Mouse (Mus musculus) kidney, adult 9 months (tissue): ENCODE results near the gene Ppfia3.
A peak's percentile ranks its signal among the peaks of the same experiment; 100 is the strongest.
"Not testable (repeated sequence)": the region's sequence is repeated elsewhere in the genome, so short reads cannot be mapped to it uniquely, and the experiment has no call there.

Source experiments
- DNase-seq: peaks from one replicate; pipeline ENCODE4 v3.0.0; 2022

The Ppfia3 gene

DNA sequence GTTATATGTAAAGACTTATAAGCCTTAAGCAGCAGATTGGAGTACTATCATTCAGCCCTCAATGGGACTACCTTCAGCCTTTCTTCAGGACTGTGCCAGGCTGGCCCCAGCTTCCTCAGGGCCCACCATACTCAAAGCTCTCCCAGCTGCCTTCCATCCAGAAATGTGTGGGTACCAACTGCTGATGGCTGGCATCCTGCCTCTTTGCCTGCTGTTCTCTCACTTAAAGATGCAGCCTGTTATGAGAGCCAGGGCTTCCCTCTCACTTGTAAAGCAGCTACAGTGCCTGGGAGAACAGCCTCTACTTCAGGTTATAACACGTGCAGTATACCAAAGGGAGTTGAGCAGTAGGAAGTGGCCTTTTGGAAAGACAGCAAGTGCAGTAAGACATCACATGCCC is 9.2 kb upstream of the Ppfia3 start:
- DNase-seq, result no peak

DNA sequence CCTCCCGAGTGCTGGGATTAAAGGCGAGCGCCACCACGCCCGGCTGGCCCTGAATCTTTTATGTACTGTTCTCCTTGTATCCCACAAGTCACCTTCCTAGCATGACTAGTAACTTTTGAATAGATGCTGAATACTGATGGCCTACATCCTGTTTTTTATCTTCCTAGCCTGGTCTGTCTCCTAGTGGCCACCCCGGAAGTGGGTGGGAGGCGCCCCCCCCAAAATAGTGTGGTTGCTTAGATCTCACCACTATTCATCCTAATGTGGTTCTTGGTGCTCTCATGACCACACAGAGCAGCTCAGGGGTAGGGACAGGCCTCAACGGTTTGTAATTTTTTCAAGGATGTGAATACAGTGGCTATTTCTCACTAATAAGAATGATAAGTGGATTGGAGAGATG is 7.8 kb upstream of the Ppfia3 start:
- DNase-seq, result no peak

DNA sequence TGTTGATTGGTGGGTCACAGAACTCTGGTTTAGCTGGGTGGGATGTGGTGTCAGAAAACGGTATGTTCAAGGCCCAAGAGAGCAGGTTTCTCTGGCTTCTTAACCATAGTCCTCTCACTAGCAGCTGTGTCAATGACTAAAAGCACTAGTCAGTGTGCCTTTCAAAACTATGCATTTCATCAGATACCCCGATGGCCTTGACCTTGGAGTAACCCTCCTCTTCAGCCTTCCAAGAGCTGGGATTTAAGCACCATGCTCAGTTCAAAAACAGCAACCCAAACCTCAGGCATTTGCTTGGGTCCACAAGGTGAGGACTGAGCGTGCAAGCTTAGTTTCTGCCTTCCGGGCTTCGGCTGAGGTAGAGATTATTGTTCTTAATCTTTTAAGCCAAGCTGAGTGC is 5.6 kb upstream of the Ppfia3 start:
- DNase-seq, result no peak

DNA sequence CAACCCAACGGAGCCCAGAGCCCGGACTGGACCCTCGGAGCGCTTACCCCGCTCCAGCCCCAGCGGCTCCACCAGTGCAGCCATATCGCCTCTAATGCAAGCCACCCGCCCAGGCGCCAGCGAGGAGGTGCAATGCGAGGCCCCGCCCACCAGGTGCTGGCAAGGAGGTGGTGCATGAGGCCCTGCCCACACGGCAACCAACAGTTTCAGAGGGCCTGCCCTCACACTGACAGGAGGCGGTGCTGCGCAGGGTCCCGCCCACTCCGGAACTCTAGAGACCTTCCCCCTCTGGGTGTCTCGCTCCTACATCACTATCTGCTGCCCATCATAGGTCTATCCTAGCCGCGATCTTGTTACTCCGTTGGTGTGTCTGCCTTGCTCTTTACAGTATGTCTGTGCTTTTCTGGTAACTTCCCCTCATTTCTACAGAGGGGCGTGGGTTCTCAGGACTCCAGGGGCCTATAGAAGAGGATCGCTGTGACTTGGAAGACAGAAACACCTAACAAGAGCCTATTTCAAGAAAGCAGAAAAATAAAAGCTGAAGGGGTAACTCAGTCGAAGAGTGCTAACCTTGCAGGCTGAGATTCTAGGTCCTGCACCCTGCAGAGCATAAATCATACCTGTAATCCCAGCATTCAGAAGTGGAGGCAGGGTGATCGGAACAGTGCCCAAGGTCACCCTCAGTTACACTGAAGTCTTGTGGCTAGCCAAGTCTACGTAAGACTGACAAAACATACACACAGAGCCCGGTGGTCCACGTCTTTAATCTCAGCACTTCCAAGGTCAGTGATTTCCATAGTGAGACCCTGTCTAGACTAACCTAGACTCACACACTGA is 3.9 kb upstream of the Ppfia3 start, which contains the start of gene Lin7b:
TSS of gene Lin7b (minus strand) at position 109 of the 837 bp plus-strand sequence.
- DNase-seq, result peak; percentile 92

DNA sequence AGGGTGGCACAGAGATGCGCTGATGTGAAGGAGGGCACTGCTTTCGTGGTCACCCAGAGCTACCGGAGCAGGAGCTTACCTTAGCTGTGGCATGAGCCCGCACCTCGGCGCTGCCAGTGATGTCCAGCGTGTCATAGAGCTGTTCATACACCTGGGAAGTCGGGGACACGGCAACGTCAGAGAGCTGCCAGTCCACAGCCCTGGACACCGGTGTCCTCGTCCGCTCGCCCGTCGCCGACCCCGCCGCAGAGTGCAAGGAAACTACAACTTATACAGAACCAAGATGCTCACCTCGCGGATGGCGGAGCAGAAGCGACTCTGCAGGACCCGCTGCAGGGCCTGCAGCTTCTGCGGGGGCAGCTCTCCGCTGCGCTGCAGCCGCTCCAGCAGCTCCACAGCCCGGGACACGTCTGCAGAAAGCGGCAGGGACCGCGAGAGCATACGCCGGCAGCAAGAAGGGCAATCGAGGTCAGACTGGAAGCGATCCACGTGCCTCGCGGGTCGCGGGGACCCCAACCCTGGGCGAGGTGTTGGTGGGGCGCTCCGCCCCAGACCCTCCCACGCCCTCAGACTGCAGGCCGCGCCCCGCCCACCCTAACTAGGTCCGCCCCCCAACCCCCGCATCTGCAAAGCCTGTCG is 3.1 kb upstream of the Ppfia3 start:
- no peak for DNase-seq

DNA sequence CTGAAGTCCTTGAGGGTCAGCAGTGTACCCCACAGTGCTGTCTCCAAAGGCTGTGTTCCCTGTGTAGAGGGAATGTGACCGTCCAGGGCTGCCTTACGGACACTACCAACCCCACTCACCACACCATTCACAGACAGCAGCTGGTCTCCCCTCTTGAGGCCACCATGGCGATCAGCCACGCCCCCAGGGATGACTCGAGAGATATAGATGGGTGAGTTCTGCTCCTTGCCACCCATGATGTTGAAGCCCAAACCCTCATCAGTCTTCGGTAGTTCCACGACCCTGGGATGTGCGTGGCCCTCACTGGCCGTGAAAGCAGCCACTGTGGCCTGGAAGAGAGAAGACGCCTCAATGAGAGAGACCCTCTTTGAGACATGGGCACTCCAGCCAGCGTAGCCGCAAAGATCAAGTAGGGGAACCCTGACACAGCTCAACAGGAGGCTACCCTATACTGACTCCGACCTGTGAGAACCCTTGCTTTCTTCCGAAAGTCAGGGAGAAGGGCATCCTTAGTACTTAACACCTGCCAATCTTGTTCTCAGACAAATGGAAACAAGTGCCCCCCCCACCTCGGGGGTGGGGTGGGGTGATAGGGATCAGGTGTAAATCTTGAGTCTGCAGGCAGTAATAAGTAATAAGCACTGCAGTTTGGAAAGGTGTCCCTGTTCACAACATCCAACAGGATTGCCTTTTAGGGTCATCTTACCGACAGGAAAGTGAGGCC is 2.4 kb upstream of the Ppfia3 start:
- DNase-seq, result no peak

DNA sequence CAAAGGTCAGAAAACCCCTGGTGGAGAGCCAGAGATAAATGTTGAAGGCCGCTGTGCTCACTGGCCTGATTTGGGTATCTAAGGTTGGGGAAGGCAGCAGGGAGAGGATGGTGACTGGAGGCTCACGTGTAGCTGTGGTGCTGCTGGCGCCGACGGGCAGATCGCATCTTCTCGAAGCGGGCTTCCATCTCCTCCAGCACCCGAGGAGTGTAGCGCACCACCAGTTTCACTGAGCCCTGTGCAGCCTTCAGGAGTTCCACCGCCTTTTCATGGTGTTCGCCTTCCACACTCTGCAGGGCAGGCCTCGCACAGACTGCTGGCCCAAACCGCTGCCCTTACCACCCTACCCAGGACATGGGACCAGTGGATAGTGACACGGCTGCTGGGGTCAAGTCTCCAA is 1.4 kb upstream of the Ppfia3 start:
- DNase-seq, result no peak

DNA sequence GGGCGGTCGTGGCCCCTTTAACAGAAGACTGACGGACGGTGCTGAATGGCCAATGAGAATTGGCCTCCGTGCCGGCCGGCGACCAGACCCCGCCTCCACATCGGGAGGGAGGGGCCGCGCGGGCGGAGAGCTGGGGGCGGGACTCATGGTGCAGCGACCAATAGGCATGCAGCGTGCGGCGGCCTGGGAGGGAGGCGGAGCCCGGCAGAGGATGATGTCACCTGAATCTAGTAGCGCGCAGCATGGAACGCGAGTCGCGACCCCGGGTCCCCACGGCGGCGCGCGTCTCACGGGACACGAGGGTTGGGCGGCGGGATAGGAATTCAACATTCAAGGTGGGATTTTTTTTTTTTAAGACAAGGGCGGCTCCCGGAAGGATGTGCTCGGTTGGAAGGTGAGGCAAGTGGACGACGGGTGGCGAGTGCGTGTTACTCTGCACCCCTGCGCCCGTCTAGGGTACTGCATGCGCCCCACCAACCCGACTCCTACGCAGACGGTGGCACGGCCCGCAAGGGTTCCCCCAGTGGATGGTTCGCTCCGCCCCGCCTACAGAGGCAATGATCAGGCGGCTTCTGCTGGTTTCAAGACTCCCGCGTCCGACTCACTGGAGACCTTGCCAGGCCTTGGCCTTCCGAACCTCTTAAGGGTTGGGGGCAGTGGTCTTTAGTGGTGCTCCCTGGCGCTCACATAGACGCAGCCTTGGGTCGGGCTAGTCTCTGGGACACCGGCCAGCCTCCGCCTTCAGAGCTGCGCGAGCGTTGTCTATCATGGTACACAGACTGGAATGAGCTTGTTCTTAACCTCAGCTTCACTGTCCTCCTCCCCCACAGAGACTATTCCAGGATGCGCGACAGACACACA is 431 bp upstream of the Ppfia3 start:
- peak; percentile 97 for DNase-seq

DNA sequence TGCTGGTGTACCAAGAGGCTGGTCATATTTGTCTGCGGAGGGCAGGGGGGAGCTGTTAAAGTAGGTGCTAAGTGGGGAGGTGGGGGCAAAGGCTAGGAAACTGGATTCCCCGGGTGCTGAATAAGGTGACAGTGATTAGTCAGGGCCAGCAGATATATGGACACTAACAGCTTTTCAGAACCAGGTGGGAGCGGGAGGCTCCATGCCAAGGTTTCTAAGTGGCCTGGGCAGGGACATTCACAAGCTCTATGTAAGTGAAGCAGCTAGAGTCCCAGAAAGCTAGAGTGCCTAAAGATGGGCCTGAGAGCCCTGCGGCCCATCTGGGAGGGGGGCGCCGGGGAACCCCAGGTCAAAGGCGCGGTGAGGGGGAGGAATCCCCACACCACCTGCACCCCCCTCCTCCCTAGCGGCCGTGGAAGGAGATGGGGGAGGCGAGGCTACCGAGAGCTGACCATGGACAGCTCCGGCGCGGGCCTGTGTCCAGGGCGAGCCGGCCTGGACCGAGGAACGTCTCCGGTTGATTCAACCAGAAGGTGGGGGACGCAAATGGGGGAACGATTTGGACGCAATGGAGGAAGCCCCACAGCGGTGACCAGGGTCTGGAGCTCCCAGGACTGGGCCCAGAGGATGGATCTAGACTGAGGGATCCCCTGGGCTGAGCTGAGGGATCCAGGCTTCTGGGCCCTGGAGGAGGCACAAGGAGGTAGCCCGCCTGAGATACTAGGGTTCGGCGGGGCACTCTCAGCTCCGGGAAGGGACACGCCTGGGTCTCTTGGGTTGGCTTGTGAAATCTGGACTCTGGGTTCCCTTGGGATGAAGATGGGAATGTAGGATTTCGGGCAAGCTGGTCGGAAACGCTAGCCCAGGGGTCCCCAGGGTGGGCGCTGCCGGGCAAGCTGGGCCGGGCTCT is 822 bp downstream of the Ppfia3 start:
- DNase-seq, result no peak

DNA sequence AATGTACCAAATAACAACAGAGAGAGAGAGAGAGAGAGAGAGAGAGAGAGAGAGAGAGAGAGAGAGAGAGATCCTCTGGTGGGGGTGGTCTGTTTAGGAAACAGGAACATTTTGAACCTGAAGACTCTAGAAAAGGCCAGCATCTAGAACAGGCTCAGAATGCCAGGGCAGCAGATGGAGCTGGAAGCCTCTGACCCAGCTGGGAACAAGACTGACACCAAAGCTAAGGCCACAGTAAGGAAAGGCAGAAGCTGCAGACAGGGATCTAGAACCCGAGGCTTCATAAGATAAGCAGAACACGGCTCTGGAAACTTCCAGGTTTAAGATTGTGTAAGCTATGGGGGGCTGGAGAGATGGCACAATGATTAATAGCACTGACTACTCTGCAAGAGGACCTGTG is 2.8 kb downstream of the Ppfia3 start:
- no peak for DNase-seq

DNA sequence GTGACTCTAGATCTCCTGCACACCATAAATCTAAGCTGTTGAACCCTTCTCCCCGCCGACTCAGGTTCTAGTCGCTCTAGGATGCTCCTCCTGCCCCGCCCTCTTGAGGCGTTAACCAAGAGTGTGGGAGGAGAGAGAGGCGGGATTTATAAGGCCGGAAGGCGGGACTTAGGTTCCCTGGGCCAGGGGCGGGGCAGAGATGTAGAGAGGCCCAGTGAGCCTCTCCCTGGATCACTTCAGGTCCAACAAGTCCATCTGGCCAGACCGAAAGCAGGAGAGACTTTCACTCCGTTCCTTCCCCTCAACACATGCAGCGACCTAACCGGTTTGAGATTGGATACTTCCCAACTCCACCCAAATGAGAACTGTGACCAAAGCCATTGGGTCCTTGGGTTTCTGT is 4.0 kb downstream of the Ppfia3 start:
- DNase-seq, result peak; percentile 49

DNA sequence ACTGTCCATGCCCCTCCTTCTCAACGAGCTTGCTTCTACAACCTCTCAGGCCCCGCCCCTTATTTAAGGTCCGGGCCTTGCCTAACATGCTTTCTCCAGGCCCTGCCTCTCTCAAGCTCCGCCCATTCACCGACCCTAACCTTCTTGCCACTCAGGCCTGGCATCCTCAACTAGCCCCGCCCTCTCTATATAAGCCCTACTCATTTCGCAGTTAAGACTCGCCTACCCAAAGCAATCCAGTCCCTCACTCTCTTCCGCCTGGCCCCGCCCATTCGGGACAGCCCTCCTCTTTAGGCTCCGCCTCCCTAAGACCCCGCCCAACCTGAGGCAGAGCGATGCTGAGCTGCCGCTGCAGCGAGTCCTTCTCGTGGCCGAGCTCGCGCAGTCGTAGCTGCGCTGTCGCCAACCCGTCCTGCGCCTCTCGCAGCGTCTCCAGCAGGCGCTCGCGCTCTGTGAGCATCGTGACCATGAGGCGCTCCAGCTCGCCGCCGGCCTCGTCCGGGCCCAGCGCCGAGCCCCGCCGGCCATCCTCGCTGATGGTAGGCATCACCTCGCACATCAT is 5.5 kb downstream of the Ppfia3 start:
- DNase-seq, result peak; percentile 63

DNA sequence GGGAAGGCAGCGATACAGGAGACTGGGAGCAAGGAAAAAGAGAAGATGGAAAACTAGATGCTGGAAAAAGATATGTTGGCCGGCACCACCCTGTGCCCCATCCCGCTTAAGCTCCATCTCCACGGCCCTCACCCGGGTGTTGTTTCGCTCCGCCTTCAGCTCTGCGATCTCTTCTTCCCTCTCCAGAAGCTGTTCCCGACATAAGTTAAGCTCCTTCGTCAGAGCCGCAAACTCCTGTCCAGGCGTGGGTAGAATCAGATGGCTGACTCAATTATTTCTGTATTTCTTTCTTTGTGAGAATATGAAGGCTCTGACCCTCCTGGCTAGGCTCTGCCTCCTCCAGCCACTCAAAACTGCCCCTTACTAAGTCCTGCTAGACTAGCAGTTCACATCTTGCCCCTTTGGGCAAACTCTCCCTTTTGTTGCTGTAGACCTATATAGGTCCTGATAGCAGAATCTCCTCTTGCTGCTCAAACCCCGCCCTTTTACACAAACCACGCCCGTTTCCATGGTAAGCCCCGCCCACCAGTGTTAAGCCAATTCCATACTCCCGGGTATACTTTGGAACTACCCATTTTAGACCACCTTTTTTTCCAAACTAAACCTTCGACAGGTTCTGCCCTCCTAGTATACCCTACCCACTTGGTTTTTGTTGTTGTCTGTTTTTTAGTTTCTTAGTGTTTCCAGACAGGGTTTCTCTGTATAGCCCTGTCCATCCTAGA is 6.3 kb downstream of the Ppfia3 start:
- DNase-seq, result no peak

DNA sequence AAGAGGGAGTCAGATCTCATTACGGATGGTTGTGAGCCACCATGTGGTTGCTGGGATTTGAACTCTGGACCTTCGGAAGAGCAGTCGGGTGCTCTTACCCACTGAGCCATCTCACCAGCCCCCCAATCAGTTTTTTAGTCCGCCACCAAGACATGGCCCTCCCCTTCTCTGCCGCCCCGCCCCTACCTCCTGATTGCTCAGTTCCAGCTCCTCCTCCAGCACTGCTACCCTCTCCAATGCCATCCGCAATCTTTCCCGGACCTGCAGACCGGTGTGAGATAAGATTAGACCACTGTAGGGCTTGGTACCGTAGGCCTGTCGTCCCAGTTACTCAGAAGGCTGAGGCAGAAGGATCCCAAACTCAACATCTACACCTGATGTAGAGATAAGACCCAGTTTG is 7.7 kb downstream of the Ppfia3 start:
- not testable (repeated sequence) for DNase-seq

DNA sequence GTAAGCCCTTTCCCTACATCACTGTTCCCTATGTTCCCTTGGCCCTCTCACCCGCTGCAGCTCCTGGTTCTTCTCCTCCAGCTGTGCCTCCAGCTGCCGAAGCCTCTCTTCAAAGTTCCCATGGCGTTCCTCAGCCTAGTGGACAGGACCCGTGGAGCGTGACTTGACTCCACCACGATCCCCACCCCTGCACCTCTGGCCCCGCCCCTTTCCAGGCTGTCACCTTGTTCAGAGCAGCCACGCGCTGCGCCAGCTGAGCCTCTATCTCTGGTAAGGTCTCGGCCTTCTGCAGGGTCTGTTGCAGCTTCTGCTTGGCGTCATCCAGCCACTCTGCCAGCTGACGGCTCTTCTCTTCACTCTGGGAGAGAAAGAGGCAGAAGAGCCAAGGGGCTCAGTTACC is 10.7 kb downstream of the Ppfia3 start:
- DNase-seq, result no peak

DNA sequence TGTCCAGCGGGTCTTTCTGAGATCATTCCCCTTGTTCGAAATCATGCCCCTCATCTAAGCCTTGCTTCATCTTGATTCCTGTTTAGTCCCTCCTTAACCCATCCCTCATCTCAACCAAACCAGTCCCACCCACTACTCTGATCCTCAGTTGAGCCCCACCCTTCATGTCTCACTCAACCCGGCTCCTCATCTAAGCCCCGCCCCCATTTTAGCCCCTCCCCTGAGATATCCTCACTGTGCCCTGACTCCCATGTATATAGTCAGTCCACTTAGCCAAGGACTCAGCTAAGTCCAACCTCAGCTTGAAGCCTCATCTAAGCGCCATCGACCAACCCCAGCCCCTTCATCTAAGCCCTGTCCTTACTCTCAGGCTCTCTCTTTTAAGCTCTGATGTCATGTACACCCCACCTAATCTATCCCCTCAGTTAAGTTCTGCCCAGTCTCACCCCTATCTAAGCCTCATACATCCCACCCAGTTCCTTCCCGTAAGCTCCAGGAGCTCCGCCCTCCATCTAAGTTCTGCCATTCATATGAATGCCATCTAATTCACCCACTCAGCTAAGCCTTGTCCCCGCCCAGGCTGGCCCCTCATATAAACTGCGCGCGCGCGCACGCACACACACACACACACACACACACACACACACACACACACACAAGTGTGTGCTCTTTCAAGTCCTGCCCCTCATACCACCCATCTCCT is 11.3 kb downstream of the Ppfia3 start:
- DNase-seq, result no peak

DNA sequence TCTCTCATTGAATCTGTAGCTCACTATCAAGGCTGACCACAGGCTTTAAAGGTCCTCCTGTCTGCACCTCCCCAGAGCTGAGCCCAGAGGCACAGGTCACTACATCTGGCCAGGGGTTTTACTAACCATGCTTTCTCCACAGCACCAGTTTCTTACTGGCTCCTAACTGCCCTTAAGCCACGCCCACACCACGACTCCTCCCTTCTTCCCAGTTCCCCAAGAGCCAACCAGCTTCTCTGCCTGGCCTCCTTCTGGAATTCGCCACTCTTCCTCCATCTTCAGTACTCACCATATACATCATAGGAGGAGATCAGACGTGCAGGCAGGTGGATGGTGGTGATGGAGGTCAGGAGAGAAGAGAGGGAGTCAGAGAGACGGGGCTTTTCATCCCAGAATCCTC is 13.8 kb downstream of the Ppfia3 start:
- no peak for DNase-seq

DNA sequence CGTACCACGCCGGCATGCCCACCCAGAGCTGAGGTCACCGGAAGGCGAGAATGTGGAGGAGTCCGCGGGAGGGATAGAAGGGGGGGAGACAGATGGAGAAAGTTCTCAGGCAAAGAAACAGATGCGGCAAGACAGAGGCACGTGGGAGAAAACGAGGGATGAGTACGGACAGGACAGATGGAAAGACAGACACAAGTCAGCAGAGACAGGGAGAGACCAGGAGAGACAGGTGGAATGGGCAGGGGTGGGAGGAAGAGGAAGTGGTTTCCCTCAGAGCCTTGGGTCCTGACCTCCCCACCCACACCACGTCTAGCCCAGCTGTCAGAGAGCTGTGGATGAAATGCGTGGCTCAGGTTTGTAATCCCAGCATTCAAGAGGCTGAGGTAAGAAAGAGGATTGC is 19.9 kb downstream of the Ppfia3 start:
- no peak for DNase-seq

DNA sequence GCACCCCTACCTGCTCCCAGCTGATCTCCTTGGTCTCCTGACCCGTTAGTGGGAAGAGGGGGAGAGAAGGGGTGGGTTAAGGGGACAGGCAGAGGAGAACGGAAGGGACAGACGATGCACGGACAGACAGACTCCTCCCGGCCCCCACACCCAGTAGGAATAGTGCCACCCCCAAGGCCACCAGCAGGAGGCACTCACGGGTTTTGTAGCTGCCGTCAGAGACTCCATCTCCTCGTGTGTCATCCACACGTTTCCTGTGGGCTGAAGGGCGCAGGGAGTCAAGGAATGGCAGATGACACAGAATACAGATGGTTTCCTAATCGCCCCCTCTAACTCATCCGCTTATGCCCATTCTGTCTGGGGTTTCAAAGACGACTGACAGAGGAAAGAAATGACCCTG is 23.3 kb downstream of the Ppfia3 start:
- no peak for DNase-seq

DNA sequence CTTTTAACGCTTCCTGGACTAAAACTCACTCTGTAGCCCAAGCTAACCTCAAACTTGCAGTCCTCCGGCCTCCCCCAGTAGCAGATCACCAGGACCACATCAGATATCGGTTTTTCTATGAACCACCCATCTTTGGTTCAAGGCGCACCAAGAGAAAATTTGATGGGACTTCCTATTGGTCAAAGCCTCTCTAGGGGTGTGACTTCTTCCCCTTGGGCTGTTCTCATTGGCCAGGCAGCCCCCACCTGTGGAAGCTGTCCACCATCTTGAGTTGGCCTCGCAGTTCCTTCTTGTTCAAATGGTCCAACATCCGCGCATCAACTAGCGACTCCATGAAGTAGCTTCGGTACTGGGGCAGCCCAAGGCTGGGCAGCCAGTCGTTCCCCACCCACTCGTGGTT is 24.7 kb downstream of the Ppfia3 start:
- DNase-seq, result no peak
